Mouse (Mus musculus): Measurements from ENCODE around the gene Cux1. TPM values are rescaled to one million over a fixed set of nuclear protein-coding genes. Genes with fewer than 3 reads are reported as not detected.

Gene Cux1
- polyA plus RNA-seq, 1 experiment from 2014 or later = 68.2 TPM

DNA sequence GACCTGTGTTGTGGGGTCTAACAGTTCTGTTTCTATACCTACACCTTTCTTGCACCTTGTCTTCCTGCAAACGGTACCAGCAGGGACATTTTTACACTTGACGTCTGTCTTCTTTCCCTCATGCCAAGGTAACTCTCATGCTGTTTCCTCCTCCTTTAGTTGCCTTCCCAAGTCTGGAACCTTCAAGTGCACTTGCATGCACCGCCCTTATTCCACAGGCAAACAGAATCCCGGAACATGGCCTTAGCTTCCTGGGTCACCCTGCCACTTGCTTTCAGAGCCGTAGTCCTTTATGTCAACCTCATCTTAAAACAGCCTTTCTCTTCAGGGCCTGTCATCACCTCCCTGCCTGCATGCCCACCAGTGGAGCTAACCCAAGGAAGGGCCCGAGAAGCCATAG is 15.7 kb downstream of the Cux1 start:
- Histone ChIP-seq H3K4me2 (replicated peaks) (no peak overlapping the region), H3K9ac (no peak overlapping the region), H3K36me3 (no peaks in the 10 kb centered on the region), H3K9me3 (no peaks in the 10 kb centered on the region), H3K27me3 (replicated peaks) (no peaks in the 10 kb centered on the region), H3K4me3 (replicated peaks) (no peak overlapping the region), H3K4me1 (replicated peaks) (peaks cover 30% of the 10 kb centered on the region), H3K27ac (no peak overlapping the region)
- 75% methylated on average over 6 of the region's 6 CpGs for WGBS
- no peak for ATAC-seq

DNA sequence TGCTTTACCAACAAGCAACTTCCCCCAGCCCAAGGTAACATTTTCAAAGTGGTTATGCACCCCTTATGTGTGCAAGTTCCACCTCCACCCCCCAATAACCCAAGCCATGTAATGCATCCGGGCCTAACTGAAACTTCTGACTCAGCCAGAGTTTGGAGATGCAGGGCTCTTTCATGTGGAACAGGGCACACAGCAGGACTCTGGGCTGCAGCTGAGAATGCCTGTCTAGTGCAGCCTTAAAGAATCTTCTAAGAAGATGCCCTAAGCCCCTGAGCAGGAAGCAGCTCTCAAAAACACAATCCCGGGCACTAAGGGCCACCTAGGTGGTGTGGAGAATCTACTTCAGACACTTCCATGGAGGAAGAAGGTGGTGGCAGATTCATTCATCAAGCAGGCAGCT is 16.6 kb downstream of the Cux1 start:
- Histone ChIP-seq H3K4me2 (replicated peaks) (no peak overlapping the region), H3K9me3 (no peaks in the 10 kb centered on the region), H3K4me1 (replicated peaks) (peaks cover 22% of the 10 kb centered on the region), H3K4me3 (replicated peaks) (no peak overlapping the region), H3K9ac (no peak overlapping the region), H3K36me3 (no peaks in the 10 kb centered on the region), H3K27ac (no peak overlapping the region), H3K27me3 (replicated peaks) (no peaks in the 10 kb centered on the region)
- ATAC-seq = no peak
- WGBS = 35% methylated on average over 2 of the region's 2 CpGs

DNA sequence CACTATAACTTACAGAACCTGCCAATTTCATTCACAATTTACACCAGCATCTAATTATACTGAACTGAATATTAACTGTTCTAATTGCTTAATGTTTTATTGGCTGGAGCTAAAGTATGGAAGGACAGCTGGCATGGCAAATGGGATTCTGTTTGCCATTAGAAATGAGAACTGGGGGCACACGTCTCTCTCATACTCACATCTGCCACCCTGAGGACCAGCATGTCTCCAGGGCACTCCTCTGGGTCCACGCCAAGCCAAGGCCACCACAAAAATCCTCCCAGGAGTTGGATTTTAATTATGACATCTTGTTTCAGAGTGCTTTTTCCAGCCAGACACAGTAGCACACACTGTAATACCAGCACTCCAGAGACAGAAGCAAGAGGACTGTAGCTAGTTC is 18.5 kb downstream of the Cux1 start:
- H3K27ac ChIP-seq = no peak overlapping the region
- H3K36me3 ChIP-seq = no peaks in the 10 kb centered on the region
- no peak overlapping the region for H3K9ac ChIP-seq
- H3K4me1 ChIP-seq (replicated peaks) = 0 out of 2 replicates have a peak, but pooled peaks cover 15% of the 10 kb centered on the region
- H3K9me3 ChIP-seq = no peaks in the 10 kb centered on the region
- no peak for ATAC-seq
- H3K4me3 ChIP-seq (replicated peaks) = no peak overlapping the region
- H3K4me2 ChIP-seq (replicated peaks) = no peak overlapping the region
- no peaks in the 10 kb centered on the region for H3K27me3 ChIP-seq (replicated peaks)
- 84% methylated on average over 2 of the region's 2 CpGs for WGBS

DNA sequence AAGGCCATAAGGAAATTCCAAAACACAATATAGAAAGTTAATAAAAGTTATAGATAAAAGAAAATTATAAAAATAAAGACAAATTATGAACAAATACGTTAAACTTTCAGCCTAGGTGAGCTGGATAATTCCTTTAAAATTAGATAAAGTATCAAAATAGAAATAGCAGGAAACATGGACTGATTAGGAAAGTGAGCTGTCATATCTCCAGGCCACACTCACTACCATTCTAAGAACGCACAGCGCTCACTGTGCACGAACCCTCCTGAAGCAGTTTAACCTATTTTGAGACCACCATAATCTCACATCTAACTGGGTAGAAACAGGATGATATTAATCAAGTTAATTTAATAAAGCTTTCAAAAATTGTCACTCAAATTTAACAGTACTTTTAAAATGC is 22.2 kb downstream of the Cux1 start:
- Histone ChIP-seq H3K36me3 (no peaks in the 10 kb centered on the region), H3K9me3 (no peaks in the 10 kb centered on the region), H3K27ac (no peak overlapping the region), H3K4me2 (replicated peaks) (no peak overlapping the region), H3K9ac (no peak overlapping the region), H3K4me1 (replicated peaks) (peaks cover 10% of the 10 kb centered on the region; the same call in 1 of the 2 replicates), H3K27me3 (replicated peaks) (no peaks in the 10 kb centered on the region), H3K4me3 (replicated peaks) (no peak overlapping the region)
- no peak for ATAC-seq
- 92% methylated on average over 4 of the region's 4 CpGs for WGBS

DNA sequence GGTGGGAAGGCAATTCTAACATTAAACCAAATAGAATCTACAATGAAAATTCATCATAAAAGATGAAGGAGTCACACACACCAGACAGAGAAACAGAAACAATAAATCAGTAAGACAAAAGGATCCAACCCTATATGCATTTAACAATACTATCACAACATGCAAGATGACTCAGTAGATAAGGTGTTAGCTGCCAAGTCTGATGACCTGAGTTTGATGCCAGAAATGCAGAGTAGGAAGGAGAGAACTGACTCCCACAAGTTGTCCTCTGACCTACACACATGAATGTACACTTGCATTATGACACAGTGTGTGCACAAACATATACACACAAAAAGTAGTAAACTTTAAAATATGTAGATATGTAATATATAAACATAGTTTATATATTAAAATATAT is 24.1 kb downstream of the Cux1 start:
- Histone ChIP-seq H3K9ac (no peak overlapping the region), H3K36me3 (no peaks in the 10 kb centered on the region), H3K27ac (no peak overlapping the region), H3K9me3 (no peaks in the 10 kb centered on the region), H3K4me1 (replicated peaks) (peaks cover 12% of the 10 kb centered on the region; the same call in 1 of the 2 replicates), H3K4me3 (replicated peaks) (no peak overlapping the region), H3K4me2 (replicated peaks) (no peak overlapping the region), H3K27me3 (replicated peaks) (no peaks in the 10 kb centered on the region)
- ATAC-seq = no peak

DNA sequence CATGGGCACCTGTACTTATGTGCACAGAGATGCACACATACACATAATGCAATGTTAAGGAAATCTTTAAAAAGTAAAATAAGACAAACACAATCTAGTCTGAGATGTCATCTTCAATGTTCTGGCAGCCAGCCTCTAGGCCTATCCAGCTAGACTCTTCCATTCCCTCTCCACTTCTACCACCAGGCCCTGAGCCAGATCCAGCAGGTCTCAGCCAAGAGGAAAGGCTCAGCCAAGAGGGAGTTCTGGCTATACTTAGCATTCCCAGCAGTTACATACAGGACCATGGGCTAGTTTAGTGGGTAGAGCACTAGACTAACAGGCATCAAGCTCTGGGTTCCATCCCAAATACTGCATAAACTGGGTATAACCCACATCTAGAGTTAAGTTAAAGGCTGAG is 26.3 kb downstream of the Cux1 start:
- Histone ChIP-seq H3K9ac (no peak overlapping the region), H3K27me3 (replicated peaks) (no peaks in the 10 kb centered on the region), H3K4me2 (replicated peaks) (no peak overlapping the region), H3K9me3 (no peaks in the 10 kb centered on the region), H3K36me3 (no peaks in the 10 kb centered on the region), H3K27ac (0 out of 2 replicates have a peak overlapping the region, but pooled peaks have one; percentile 32), H3K4me3 (replicated peaks) (no peak overlapping the region), H3K4me1 (replicated peaks) (peaks cover 23% of the 10 kb centered on the region)
- no peak for ATAC-seq

DNA sequence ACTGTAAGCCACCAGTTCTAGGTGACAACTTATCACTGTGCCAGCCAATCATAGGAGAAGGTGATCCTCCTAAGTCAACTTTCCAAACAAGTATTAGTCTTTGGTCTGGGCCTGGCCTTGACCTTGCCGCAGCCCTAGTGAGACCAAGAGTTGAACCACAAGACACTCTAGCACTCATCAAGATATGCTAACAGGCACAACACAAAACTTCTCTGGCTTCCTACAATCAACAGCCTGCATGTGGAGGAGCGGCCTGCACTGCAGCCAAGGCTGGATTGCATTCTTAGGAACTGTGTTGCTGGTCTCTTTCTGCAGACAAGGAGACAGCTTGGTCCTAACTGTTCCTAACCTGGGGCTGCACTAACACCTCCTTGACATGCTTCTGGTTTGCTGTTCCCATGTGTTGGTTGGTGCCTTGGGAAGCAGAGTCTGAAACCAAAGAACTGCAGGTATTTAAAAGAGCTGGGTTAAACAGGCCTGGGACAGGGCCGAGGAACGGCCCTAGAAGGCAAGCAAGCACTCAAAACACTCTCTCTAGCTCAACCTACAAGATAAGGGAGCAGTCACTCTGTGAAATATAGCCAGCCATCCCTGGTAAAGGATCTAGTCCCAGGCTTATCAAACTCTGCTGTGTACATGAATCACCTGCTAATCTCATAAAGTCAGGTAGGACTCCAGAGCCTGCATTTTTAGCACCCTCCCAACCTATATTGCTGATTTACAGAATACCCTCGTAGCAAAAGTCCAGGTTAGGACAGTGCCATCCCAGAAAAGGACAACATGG is 27.0 kb downstream of the Cux1 start:
- Histone ChIP-seq H3K36me3 (no peaks in the 10 kb centered on the region), H3K4me1 (replicated peaks) (peaks cover 29% of the 10 kb centered on the region), H3K27me3 (replicated peaks) (no peaks in the 10 kb centered on the region), H3K4me3 (replicated peaks) (no peak overlapping the region), H3K4me2 (replicated peaks) (no peak overlapping the region), H3K27ac (0 out of 2 replicates have a peak overlapping the region, but pooled peaks have one; percentile 23), H3K9me3 (no peaks in the 10 kb centered on the region), H3K9ac (no peak overlapping the region)
- 64% methylated on average over 5 of the region's 5 CpGs for WGBS
- no peak for ATAC-seq

DNA sequence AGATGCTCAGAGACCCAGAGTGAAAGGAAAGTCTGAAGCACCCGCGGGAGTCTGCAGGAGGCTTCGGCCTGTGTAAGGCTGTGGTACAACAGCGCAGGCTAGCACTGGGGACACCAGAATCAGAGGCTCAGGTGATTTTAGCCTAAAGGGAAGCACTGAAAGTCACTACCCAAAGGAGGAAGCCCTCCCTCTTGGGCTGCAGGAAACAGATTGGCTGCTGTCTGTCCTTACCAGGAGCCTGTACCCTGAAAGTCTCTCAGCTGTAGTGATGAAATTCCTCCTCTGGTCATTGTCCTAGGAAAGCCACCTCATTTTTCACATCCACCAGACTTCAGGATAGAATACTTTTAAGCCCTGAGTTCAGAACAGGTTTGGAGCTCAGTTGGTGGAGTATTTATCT is 30.5 kb downstream of the Cux1 start:
- Histone ChIP-seq H3K27me3 (replicated peaks) (no peaks in the 10 kb centered on the region), H3K4me2 (replicated peaks) (no peak overlapping the region; the same call in 1 of the 2 replicates), H3K4me1 (replicated peaks) (peaks cover 52% of the 10 kb centered on the region), H3K4me3 (replicated peaks) (no peak overlapping the region), H3K36me3 (no peaks in the 10 kb centered on the region), H3K27ac (peak overlapping the region; percentile 48), H3K9me3 (no peaks in the 10 kb centered on the region), H3K9ac (no peak overlapping the region)
- 0 out of 2 replicates have a peak, but pooled peaks have one; percentile 30 for ATAC-seq
- 74% methylated on average over 4 of the region's 4 CpGs for WGBS

DNA sequence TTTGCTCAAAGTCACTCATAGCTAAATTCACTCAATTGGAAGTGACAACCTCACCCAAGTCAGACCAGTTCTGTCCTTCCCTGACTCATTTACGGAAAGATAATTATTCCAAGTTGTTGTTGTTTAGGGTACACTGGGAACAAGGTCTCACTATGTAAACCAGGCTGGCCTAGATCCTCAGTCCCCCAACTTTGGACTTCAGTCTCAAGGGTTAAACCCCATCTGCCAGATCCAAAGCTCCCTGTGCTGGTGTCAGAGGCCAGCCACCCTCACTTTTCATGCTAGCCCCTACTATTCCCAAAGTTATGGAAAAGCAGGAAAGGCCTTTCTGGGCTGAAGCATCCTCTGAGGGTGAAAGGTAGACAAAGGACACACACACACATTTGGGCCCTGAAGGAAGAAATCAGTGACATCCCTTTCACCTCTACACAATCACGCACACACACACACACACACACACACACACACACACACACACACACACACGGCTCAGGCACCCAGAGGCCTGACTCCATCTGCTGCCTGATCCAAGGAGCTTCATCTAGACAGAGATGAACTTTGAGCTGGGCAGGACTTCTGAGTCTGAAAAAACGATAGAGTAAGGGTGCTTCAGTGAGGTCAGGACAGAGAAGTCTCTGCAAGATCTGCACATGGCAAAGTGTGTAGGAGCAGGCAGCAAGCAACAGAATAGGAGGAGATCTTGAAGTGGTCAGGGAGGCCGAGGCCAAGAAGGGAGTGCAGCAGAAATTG is 31.1 kb downstream of the Cux1 start:
- H3K36me3 ChIP-seq = no peaks in the 10 kb centered on the region
- 52% methylated on average over 5 of the region's 5 CpGs for WGBS
- H3K27ac ChIP-seq = peak overlapping the region; percentile 48
- peaks cover 52% of the 10 kb centered on the region for H3K4me1 ChIP-seq (replicated peaks)
- no peak overlapping the region for H3K9ac ChIP-seq
- ATAC-seq = peak; percentile 79
- H3K9me3 ChIP-seq = no peaks in the 10 kb centered on the region
- no peak overlapping the region for H3K4me3 ChIP-seq (replicated peaks)
- H3K27me3 ChIP-seq (replicated peaks) = no peaks in the 10 kb centered on the region
- no peak overlapping the region; the same call in 1 of the 2 replicates for H3K4me2 ChIP-seq (replicated peaks)

DNA sequence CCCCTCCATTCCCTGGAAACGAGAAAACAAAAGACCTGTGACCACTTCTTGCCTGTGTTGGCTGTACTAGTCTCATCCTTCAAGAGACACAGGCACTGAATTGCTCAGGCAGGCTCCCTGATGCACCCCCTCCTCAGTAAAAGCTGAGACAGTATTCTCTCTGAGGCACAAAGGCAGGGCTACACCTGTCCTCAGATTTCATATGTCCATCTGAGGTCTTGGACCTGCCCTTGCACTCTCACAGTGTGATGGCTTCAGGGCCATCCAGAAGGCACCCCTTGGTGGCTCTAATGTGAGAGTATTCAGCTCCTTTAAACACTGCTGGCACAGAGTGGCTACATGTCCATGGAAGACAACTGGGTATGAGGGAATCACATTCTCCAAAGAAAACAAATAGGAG is 32.1 kb downstream of the Cux1 start:
- Histone ChIP-seq H3K27ac (no peak overlapping the region; the same call in 1 of the 2 replicates), H3K9ac (no peak overlapping the region), H3K36me3 (no peaks in the 10 kb centered on the region), H3K27me3 (replicated peaks) (no peaks in the 10 kb centered on the region), H3K4me3 (replicated peaks) (no peak overlapping the region), H3K9me3 (no peaks in the 10 kb centered on the region), H3K4me2 (replicated peaks) (no peak overlapping the region), H3K4me1 (replicated peaks) (peaks cover 44% of the 10 kb centered on the region)
- WGBS = 35% methylated on average over 1 of the region's 1 CpGs
- no peak for ATAC-seq

DNA sequence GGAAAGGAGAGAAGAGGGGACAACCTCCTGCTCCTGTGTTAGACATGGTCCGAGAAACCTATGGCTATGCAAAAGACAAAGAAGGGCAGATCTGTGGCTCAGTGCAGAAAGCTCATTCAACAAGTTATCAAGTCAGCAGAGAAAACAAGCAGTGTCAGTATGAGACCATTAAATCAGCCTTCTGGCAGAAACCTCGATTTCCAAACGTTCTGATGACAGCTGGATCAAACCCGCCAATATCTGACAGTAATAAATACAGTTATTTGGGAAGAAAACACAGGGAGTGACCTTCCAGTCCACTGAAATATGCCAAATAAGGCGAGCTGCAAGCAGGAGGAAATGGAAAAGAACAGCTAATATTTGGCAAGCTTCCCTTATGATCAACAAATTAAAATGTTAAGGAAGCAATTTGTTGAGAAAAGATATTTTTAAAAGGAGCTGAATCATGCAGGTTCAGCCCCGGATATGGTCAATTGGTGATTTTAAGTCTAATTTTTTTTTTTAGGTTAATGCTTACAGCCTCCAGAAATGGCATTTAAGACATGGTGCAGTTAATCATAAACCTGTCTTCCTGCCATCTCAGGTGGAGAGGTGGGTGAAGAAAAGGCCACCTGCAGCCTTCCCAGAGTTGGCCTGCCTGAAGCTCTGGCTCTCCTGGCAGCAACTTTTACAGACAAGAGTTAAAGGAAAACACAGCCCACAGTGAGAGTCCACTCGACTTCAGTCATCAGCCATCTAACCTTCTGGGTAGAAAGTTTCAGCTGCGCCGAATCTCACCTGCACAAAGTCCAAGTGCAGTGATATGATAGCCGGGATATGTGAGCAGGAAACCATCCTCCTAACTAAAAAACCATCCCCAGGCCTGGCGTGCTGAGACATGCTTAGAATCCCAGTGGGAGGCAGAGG is 33.7 kb downstream of the Cux1 start:
- WGBS = 56% methylated on average over 11 of the region's 11 CpGs
- Histone ChIP-seq H3K9me3 (no peaks in the 10 kb centered on the region), H3K4me2 (replicated peaks) (no peak overlapping the region), H3K4me1 (replicated peaks) (peaks cover 40% of the 10 kb centered on the region), H3K4me3 (replicated peaks) (no peak overlapping the region), H3K27ac (peak overlapping the region; percentile 37), H3K27me3 (replicated peaks) (no peaks in the 10 kb centered on the region), H3K9ac (no peak overlapping the region), H3K36me3 (no peaks in the 10 kb centered on the region)
- ATAC-seq = peak; percentile 29; the same call in 1 of the 2 replicates
